Mouse (Mus musculus): ENCODE results near the gene Neurl4. TPM values are rescaled to one million over a fixed set of nuclear protein-coding genes. Genes with fewer than 3 reads are reported as not detected.

The Neurl4 gene
- polyA plus RNA-seq, 1 experiment = 5.1 TPM

- Histone ChIP-seq H3K36me3 (ENCODE audit: control insufficient read depth) (peaks cover 72% of the 10 kb centered on the region), H3K9me3 (ENCODE audit: control insufficient read depth, low read length) (no peaks in the 10 kb centered on the region), H3K27me3 (ENCODE audit: control insufficient read depth) (no peaks in the 10 kb centered on the region), H3K4me3 (replicated peaks) (peak overlapping the region; percentile 43), H3K4me1 (ENCODE audit: control insufficient read depth) (peaks cover 85% of the 10 kb centered on the region)
- TF ChIP-seq GATA1 (IDR thresholded peaks at IDR 0.05; ENCODE audit: low read length) = no peak
- TF ChIP-seq TAL1 (IDR thresholded peaks at IDR 0.05; ENCODE audit: low read length) = no peak
Observed at GRCm38 (mm10) chr11:69917379-69917948, 16.6 kb downstream of the Neurl4 start.

DNA sequence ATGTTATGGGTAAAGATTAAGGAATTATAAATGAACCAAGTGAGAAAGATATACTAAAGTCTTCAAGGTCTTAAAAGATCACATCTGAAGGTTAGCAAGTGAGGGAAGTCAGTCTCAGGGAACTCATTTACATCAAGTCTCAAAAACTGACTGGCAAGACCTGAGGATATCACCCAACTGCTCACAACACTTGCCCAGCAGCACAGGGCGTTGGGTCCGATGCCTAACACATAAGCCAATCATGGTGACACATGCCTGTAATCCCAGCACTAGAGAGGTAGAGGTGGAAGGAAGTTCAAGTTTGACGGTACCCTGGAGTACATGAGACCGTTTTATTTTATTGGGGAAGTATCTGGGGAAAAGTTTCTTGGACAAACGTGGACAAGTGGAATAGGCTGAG is 17.2 kb downstream of the Neurl4 start:
- no peak for TF ChIP-seq TAL1 (IDR thresholded peaks at IDR 0.05; ENCODE audit: low read length)
- TF ChIP-seq GATA1 (IDR thresholded peaks at IDR 0.05; ENCODE audit: low read length) = no peak
- Histone ChIP-seq H3K27me3 (ENCODE audit: control insufficient read depth) (no peaks in the 10 kb centered on the region), H3K36me3 (ENCODE audit: control insufficient read depth) (peaks cover 65% of the 10 kb centered on the region), H3K4me3 (replicated peaks) (peak overlapping the region; percentile 96), H3K9me3 (ENCODE audit: control insufficient read depth, low read length) (no peaks in the 10 kb centered on the region), H3K4me1 (ENCODE audit: control insufficient read depth) (peaks cover 86% of the 10 kb centered on the region)

- Histone ChIP-seq H3K27me3 (ENCODE audit: control insufficient read depth) (no peaks in the 10 kb centered on the region), H3K4me1 (ENCODE audit: control insufficient read depth) (peaks cover 89% of the 10 kb centered on the region), H3K4me3 (replicated peaks) (peak overlapping the region; percentile 96), H3K36me3 (ENCODE audit: control insufficient read depth) (peaks cover 59% of the 10 kb centered on the region), H3K9me3 (ENCODE audit: control insufficient read depth, low read length) (no peaks in the 10 kb centered on the region)
- no peak for TF ChIP-seq TAL1 (IDR thresholded peaks at IDR 0.05; ENCODE audit: low read length)
- no peak for TF ChIP-seq GATA1 (IDR thresholded peaks at IDR 0.05; ENCODE audit: low read length)
Observed at GRCm38 (mm10) chr11:69919053-69919452, 18.2 kb downstream of the Neurl4 start.

DNA sequence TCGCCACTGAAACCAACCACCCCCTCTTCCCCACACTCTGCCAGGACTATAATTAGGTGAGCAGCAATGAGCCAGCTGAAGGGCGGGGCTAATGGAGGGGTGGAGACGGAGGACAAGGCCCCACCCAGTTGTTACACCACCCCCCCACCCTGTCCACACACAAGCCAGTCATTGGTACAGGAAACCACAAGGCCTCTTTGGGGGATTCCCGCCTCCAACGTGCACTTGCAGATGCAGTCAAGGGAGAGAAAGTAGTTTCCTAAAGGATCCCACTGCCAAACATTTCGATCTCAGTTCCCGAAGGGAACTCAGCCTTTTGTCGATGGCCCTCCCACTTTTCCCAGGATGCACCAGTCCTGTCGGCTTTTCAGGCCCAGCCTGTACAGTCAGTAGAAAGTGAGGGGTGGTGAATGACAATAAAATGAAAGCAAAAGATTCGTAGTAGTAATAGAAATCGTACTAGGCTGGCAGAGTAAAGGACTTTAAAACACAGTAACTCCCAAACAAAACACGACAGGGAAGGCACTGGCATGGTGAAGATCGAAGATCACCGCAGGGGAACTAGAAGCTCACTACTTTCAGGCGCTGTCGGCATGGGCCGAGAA is 18.9 kb downstream of the Neurl4 start:
- Histone ChIP-seq H3K9me3 (ENCODE audit: control insufficient read depth, low read length) (no peaks in the 10 kb centered on the region), H3K27me3 (ENCODE audit: control insufficient read depth) (no peaks in the 10 kb centered on the region), H3K4me1 (ENCODE audit: control insufficient read depth) (peaks cover 84% of the 10 kb centered on the region), H3K4me3 (replicated peaks) (peak overlapping the region; percentile 96), H3K36me3 (ENCODE audit: control insufficient read depth) (peaks cover 52% of the 10 kb centered on the region)
- TF ChIP-seq GATA1 (IDR thresholded peaks at IDR 0.05; ENCODE audit: low read length) = no peak
- TF ChIP-seq TAL1 (IDR thresholded peaks at IDR 0.05; ENCODE audit: low read length) = no peak

GRCm38 (mm10) chr11:69920266-69921031 is 19.6 kb downstream of the Neurl4 start:
- Histone ChIP-seq H3K4me1 (ENCODE audit: control insufficient read depth) (peaks cover 78% of the 10 kb centered on the region), H3K36me3 (ENCODE audit: control insufficient read depth) (peaks cover 45% of the 10 kb centered on the region), H3K27me3 (ENCODE audit: control insufficient read depth) (no peaks in the 10 kb centered on the region), H3K4me3 (replicated peaks) (peak overlapping the region; percentile 96), H3K9me3 (ENCODE audit: control insufficient read depth, low read length) (no peaks in the 10 kb centered on the region)
- TF ChIP-seq GATA1 (IDR thresholded peaks at IDR 0.05; ENCODE audit: low read length) = no peak
- TF ChIP-seq TAL1 (IDR thresholded peaks at IDR 0.05; ENCODE audit: low read length) = no peak

- TF ChIP-seq GATA1 (IDR thresholded peaks at IDR 0.05; ENCODE audit: low read length) (no peak), TAL1 (IDR thresholded peaks at IDR 0.05; ENCODE audit: low read length) (no peak)
- Histone ChIP-seq H3K9me3 (ENCODE audit: control insufficient read depth, low read length) (no peaks in the 10 kb centered on the region), H3K27me3 (ENCODE audit: control insufficient read depth) (no peaks in the 10 kb centered on the region), H3K36me3 (ENCODE audit: control insufficient read depth) (peaks cover 36% of the 10 kb centered on the region), H3K4me3 (replicated peaks) (peak within 1 kb of the TSS; percentile 96), H3K4me1 (ENCODE audit: control insufficient read depth) (peaks cover 68% of the 10 kb centered on the region)
Observed at GRCm38 (mm10) chr11:69921114-69922011, 20.5 kb downstream of the Neurl4 start, which contains the start of gene Eif5a. Eif5a (minus strand) TSS chr11:69921958.

GRCm38 (mm10) chr11:69922012-69922756 is 21.3 kb downstream of the Neurl4 start:
- Histone ChIP-seq H3K27me3 (ENCODE audit: control insufficient read depth) (no peaks in the 10 kb centered on the region), H3K4me3 (replicated peaks) (peak overlapping the region; percentile 96), H3K36me3 (ENCODE audit: control insufficient read depth) (peaks cover 28% of the 10 kb centered on the region), H3K9me3 (ENCODE audit: control insufficient read depth, low read length) (no peaks in the 10 kb centered on the region), H3K4me1 (ENCODE audit: control insufficient read depth) (peaks cover 60% of the 10 kb centered on the region)
- TF ChIP-seq TAL1 (IDR thresholded peaks at IDR 0.05; ENCODE audit: low read length) = no peak
- no peak for TF ChIP-seq GATA1 (IDR thresholded peaks at IDR 0.05; ENCODE audit: low read length)

- Histone ChIP-seq H3K36me3 (ENCODE audit: control insufficient read depth) (peaks cover 22% of the 10 kb centered on the region), H3K4me1 (ENCODE audit: control insufficient read depth) (peaks cover 54% of the 10 kb centered on the region), H3K9me3 (ENCODE audit: control insufficient read depth, low read length) (no peaks in the 10 kb centered on the region), H3K4me3 (replicated peaks) (peak overlapping the region; percentile 96), H3K27me3 (ENCODE audit: control insufficient read depth) (no peaks in the 10 kb centered on the region)
- TF ChIP-seq TAL1 (IDR thresholded peaks at IDR 0.05; ENCODE audit: low read length) = no peak
- TF ChIP-seq GATA1 (IDR thresholded peaks at IDR 0.05; ENCODE audit: low read length) = no peak
Observed at GRCm38 (mm10) chr11:69922796-69923195, 21.9 kb downstream of the Neurl4 start.
